Mouse (Mus musculus) lung, postnatal 0 days (tissue): ENCODE results near the gene Mgst3.

Experiments
- CTCF ChIP-seq: IDR thresholded peaks from 2 replicates; pipeline ENCODE4 v1.5.1; 2016; ENCODE audit warnings: antibody characterized with exemption, mild to moderate bottlenecking
- EP300 ChIP-seq: IDR thresholded peaks from 2 replicates; pipeline ENCODE4 v1.6.1; 2016; ENCODE audit warnings: antibody characterized with exemption, mild to moderate bottlenecking, control low read depth

DNA sequence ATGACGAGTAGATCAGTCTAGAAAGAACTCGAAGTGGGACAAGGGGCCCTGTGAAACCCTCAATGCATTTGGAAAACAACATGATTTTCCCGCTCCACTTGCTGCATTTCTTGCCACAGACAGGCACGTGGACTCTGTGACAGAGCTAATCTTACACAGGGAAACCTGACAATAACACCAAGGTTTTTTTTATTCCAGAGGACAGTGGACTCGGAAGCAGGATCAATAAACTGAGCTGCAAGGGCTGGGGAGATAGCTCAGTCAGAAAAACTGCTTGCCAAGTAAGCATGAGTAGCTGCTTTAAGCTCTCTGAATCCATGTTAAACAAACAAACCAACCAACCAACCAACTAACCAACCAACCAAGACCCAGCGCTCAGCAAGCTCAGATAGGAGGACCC is 2.4 kb downstream of the Mgst3 start:
- TF ChIP-seq CTCF = no peak
- TF ChIP-seq EP300 = no peak
